Mouse (Mus musculus) cerebellum, adult 9-10 months (tissue): ENCODE results near the gene Ankrd34a.
A peak's percentile ranks its signal among the peaks of the same experiment; 100 is the strongest.

Experiments used
- DNase-seq: peaks from one replicate; pipeline ENCODE4 v3.0.0; 2022

The Ankrd34a gene

GRCm38 (mm10) chr3:96629729-96630600, 33.5 kb downstream of the Ankrd34a start, which contains the start of gene Rbm8a:
Rbm8a (plus strand) TSS chr3:96629933.
- peak; percentile 97 for DNase-seq

GRCm38 (mm10) chr3:96632058-96632457, 35.6 kb downstream of the Ankrd34a start:
- DNase-seq, result no peak

- no peak for DNase-seq
Measured at GRCm38 (mm10) chr3:96634015-96634414, 37.6 kb downstream of the Ankrd34a start.

- peak; percentile 84 for DNase-seq
Measured at GRCm38 (mm10) chr3:96634928-96635879, 38.8 kb downstream of the Ankrd34a start, which contains the start of the genes Pex11b and Gm42957. Pex11b (plus strand) TSS chr3:96635376. Gm42957 (plus strand) TSS chr3:96635474.

- no peak for DNase-seq
Measured at GRCm38 (mm10) chr3:96635906-96636305, 39.5 kb downstream of the Ankrd34a start.

GRCm38 (mm10) chr3:96636448-96636847, 40.0 kb downstream of the Ankrd34a start:
- DNase-seq, result no peak

- peak; percentile 72 for DNase-seq
Measured at GRCm38 (mm10) chr3:96639219-96639618, 42.8 kb downstream of the Ankrd34a start.

- DNase-seq, result no peak
Measured at GRCm38 (mm10) chr3:96645018-96645649, 48.7 kb downstream of the Ankrd34a start, which contains the start of gene Itga10. Itga10 (plus strand) TSS chr3:96645584.

- DNase-seq, result no peak
Measured at GRCm38 (mm10) chr3:96647365-96647764, 50.9 kb downstream of the Ankrd34a start.
